Mouse (Mus musculus) heart, postnatal 0 days (tissue): ENCODE data around the gene Insig2.

Experiments
- CTCF ChIP-seq: IDR thresholded peaks from 2 replicates; pipeline ENCODE4 v1.5.1; 2016; ENCODE audit warnings: antibody characterized with exemption, control low read depth, low read depth
- EP300 ChIP-seq: IDR thresholded peaks from 2 replicates; pipeline ENCODE4 v1.6.1; 2016; ENCODE audit warnings: antibody characterized with exemption, low read depth

GRCm38 (mm10) chr1:121278370-121278769 lies 54.0 kb downstream of the Insig2 start:
- TF ChIP-seq CTCF = no peak
- no peak for TF ChIP-seq EP300
